Mouse (Mus musculus) heart, adult 2 months (tissue): ENCODE measurements at regions not wholly inside any gene's neighbourhood (a gene's known extent, or its start where the extent isn't known, plus 50 kb on each side); places are given as distances from the start of the nearest gene placed in this dataset.

Experiments
- DNase-seq, 2 experiments: peaks; one replicate each; pipeline ENCODE4 v3.0.0; 2021
- H3K27ac ChIP-seq: fragments of 200-600 bp; 2 replicates; pipeline ENCODE4 v1.8.1; 2022
- H3K27me3 ChIP-seq: fragments of 200-500 bp; 2 replicates; pipeline ENCODE4 v1.6.1; 2012; ENCODE audit warnings: mild to moderate bottlenecking, low read length, inconsistent platforms, mixed read lengths; ENCODE audit not compliant: control insufficient read depth, insufficient read depth
- H3K36me3 ChIP-seq: fragments of 200-500 bp; 2 replicates; pipeline ENCODE4 v1.6.1; 2012; ENCODE audit warnings: low read length, inconsistent platforms; ENCODE audit not compliant: control insufficient read depth, insufficient read depth
- H3K4me1 ChIP-seq: fragments of 200-500 bp; 2 replicates; pipeline ENCODE4 v1.6.1; 2011; ENCODE audit warnings: low read length; ENCODE audit not compliant: control insufficient read depth, insufficient read depth
- H3K4me3 ChIP-seq: fragments of 200-600 bp; 2 replicates; pipeline ENCODE4 v1.8.1; 2022
- H3K79me2 ChIP-seq: fragments of 200-500 bp; replicated peaks from 2 replicates; pipeline ENCODE4 v1.6.1; 2012; ENCODE audit warnings: mild to moderate bottlenecking, inconsistent platforms, low read length, moderate library complexity, mixed read lengths; ENCODE audit not compliant: control insufficient read depth, insufficient read depth
- H3K9ac ChIP-seq: fragments of 200-500 bp; 2 replicates; pipeline ENCODE4 v1.6.1; 2012; ENCODE audit warnings: low read depth, mild to moderate bottlenecking, control low read depth, inconsistent platforms, low read length, mixed read lengths
- CTCF ChIP-seq: fragments of 200-600 bp; IDR thresholded peaks from 2 replicates; pipeline ENCODE4 v1.8.1; 2022; ENCODE audit warnings: antibody characterized with exemption, mild to moderate bottlenecking, moderate library complexity
- EP300 ChIP-seq: fragments of 200-500 bp; IDR thresholded peaks from 2 replicates; pipeline ENCODE4 v1.6.1; 2011; ENCODE audit warnings: low read depth, low read length, control low read depth; ENCODE audit not compliant: insufficient read depth
- POLR2A ChIP-seq: fragments of 200-500 bp; IDR thresholded peaks from 2 replicates; pipeline ENCODE4 v1.6.1; 2011; ENCODE audit warnings: mild to moderate bottlenecking, low read depth, low read length, control low read depth; ENCODE audit not compliant: insufficient read depth
- WGBS: fragments of 180-500 bp; shearing (Covaris S2); methylation state at CpG from one replicate; pipeline ENCODE4 v1.1.7; 2018; 5-methylcytosine and 5-hydroxymethylcytosine counted together
- intact Hi-C: fragments of 180-260 bp; cut with DNase I; formaldehyde crosslinking; loops from one replicate; pipeline ENCODE4 v1.15.1; 2025

DNA sequence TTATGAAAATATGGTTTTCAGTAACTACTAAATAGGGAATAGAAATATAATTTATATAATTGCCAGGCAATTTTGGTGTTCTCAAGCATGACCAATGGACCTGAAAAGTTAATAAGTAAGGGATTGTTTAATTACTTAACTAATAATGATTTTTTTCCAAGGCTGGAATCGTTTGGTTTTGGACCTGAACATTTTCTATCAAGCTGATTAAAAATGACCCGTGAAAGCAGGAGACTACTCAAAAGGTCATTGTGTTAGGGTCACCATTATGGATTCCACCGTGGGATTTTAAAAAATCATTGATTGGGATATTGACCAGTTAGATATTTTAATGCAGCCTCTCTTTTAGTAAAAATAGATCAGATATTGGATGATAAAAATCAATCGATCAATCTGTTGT lies 416.9 kb downstream of the Pik3r1 start:
- no peak overlapping the region for H3K4me3 ChIP-seq
- 79% methylated on average over 4 of the region's 4 CpGs for WGBS
- no peak overlapping the region for H3K9ac ChIP-seq
- no peak overlapping the region for H3K27ac ChIP-seq
- no peak for TF ChIP-seq CTCF
- TF ChIP-seq EP300, result no peak
- no peak for TF ChIP-seq POLR2A
- H3K79me2 ChIP-seq, result no peaks in the 10 kb centered on the region
- intact Hi-C loops, result no loop called here
- no peaks in the 10 kb centered on the region for H3K27me3 ChIP-seq
- no peaks in the 10 kb centered on the region for H3K4me1 ChIP-seq
- H3K36me3 ChIP-seq, result no peaks in the 10 kb centered on the region
- DNase-seq, result no peak

DNA sequence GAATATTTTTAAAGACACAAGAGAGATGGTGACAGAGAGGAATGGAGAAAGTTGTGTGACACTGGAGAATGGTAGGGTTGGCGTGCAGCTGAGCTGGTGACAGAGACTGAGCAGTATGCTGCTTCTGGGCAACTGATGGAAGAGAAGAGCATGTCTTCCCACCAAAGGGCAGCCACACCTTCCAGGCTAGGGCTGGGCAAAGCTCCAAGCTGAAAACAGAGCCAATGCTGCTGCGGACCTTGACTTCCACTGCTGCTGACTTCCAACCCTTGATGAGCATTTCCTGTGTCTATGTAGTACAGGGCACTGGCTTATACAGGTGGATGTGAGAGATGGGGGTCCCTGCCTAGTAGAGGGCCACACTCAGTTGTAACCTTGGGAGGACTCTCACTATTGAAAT lies 418.7 kb downstream of the Pik3r1 start:
- Histone ChIP-seq H3K79me2 (no peaks in the 10 kb centered on the region), H3K27ac (no peak overlapping the region), H3K27me3 (no peaks in the 10 kb centered on the region), H3K4me1 (no peaks in the 10 kb centered on the region), H3K9ac (no peak overlapping the region), H3K36me3 (no peaks in the 10 kb centered on the region), H3K4me3 (no peak overlapping the region)
- DNase-seq, result no peak
- intact Hi-C loops, result no loop called here
- TF ChIP-seq POLR2A, result no peak
- no peak for TF ChIP-seq EP300
- TF ChIP-seq CTCF, result no peak
- WGBS, result 63% methylated on average over 2 of the region's 2 CpGs

DNA sequence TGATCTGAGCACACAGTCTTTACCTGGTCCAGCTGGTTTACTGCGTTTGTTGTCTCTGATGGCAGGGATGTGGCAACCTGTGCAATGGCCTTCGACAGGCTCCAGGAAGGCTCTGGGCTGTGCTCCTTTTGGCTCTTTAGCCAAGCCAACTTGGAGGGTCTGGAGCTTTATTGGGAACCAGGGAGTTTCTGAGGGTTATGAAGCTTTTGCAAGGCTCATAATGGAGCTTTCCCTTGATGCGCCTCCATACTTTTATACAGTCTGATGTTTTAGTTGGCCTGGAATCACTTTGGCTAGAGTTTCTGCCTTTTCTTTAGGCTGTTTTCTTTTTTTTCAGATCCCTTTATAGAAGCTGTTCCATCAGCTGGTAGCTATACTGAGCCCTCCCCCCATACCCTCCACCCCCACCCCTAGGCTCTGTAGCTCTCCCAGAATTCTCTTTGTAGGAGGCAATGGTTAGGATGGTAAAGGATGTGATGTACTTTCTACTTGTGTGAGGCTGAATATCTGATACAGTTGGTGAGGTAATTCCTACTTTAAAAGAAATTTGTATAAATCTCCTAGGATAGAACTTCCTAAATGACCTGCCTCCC lies 429.6 kb downstream of the Pik3r1 start:
- no peak for DNase-seq
- Histone ChIP-seq H3K27ac (no peak overlapping the region), H3K36me3 (no peaks in the 10 kb centered on the region), H3K27me3 (no peaks in the 10 kb centered on the region), H3K4me3 (no peak overlapping the region), H3K79me2 (no peaks in the 10 kb centered on the region), H3K9ac (no peak overlapping the region), H3K4me1 (no peaks in the 10 kb centered on the region)
- TF ChIP-seq CTCF (no peak), POLR2A (no peak), EP300 (no peak)
- intact Hi-C loops, result no loop called here
- WGBS, result 85% methylated on average over 3 of the region's 3 CpGs

DNA sequence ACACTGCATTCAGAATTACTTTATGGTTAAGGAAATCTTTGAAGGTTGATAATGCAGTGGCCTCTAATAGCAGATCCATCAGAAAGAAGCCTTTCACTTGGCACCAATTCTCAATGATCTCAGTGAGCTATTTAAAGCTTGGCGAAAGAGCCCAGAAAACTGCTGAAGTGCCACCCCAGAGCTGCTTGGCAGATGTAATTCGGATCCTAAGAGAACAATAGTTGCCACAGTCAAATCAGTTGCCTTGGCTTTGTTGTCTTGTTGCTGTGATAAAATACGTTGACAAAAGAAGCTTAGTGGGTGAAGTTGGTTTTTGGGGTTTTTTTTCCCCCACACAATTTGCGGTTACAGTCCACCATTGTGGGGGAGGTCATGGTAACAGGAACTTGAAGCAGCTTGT lies 449.4 kb downstream of the Pik3r1 start:
- WGBS, result 39% methylated on average over 4 of the region's 4 CpGs
- Histone ChIP-seq H3K27ac (peak overlapping the region; percentile 55), H3K79me2 (no peaks in the 10 kb centered on the region), H3K27me3 (no peaks in the 10 kb centered on the region), H3K36me3 (no peaks in the 10 kb centered on the region; the same call in 1 of the 2 replicates), H3K9ac (no peak overlapping the region), H3K4me3 (no peak overlapping the region), H3K4me1 (peaks cover 2% of the 10 kb centered on the region)
- TF ChIP-seq POLR2A, result no peak
- TF ChIP-seq CTCF, result no peak
- no peak for TF ChIP-seq EP300
- DNase-seq, result peak in 1 of 2 experiments; percentile 13
- intact Hi-C loops, result no loop called here

DNA sequence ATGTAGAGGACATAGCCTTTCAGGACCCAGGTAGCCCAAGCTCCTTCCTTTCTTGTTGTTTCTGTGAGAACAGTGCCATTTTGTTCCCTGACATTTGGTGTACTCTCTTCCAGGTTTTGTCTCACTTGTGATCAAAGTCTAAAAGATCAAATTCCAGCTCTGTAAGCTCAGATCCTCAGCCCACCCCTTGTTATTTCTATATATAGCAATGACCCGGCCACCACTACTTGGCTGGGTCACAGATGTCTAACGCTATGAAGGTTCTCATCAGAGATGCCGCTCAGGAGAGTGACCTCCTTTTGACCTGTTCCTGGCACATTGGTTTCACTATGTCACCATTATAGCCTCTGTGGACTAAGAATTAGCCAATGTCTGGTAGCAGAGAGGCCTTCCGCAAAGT lies 451.7 kb downstream of the Pik3r1 start:
- DNase-seq, result no peak
- TF ChIP-seq CTCF, result no peak
- no peak for TF ChIP-seq EP300
- TF ChIP-seq POLR2A, result no peak
- intact Hi-C loops, result no loop called here

DNA sequence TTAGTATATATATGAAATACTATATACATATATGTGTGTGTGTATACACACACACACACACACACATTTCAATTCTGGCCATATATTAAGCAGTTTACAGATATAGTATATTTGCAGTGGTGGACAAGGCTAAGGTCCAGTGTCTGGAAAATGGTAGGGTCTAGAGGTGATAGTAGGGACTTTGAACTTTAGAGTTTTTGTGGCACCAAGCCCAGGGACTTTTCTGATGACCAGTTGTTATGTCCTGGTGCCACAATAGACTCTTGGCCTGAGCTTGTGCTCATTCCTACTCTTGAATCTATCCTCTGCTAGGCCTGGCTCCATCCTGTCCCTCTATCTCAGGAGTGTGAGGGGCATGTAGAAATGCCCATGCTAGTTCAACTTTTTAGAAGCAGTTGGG lies 454.0 kb downstream of the Pik3r1 start:
- intact Hi-C loops, result no loop called here
- Histone ChIP-seq H3K4me3 (no peak overlapping the region), H3K27me3 (no peaks in the 10 kb centered on the region), H3K27ac (no peak overlapping the region), H3K36me3 (no peaks in the 10 kb centered on the region; the same call in 1 of the 2 replicates), H3K4me1 (peaks cover 2% of the 10 kb centered on the region), H3K9ac (no peak overlapping the region), H3K79me2 (no peaks in the 10 kb centered on the region)
- DNase-seq, result no peak
- no peak for TF ChIP-seq CTCF
- TF ChIP-seq POLR2A, result no peak
- no peak for TF ChIP-seq EP300

More for the DNA sequence above, 451.7 kb downstream of the Pik3r1 start:
- no peaks in the 10 kb centered on the region for H3K27me3 ChIP-seq
- H3K4me3 ChIP-seq, result no peak overlapping the region
- H3K36me3 ChIP-seq, result no peaks in the 10 kb centered on the region; the same call in 1 of the 2 replicates
- H3K9ac ChIP-seq, result no peak overlapping the region
- WGBS, result 52% methylated on average over 4 of the region's 4 CpGs
- no peak overlapping the region for H3K27ac ChIP-seq
- no peaks in the 10 kb centered on the region for H3K79me2 ChIP-seq
- peaks cover 2% of the 10 kb centered on the region for H3K4me1 ChIP-seq
